Mouse (Mus musculus) gastrocnemius, postnatal 14 days (tissue): ENCODE results near the gene Pum2. TPM values are rescaled to one million over a fixed set of nuclear protein-coding genes. Genes with fewer than 3 reads are reported as not detected.
"Not testable (repeated sequence)": the region's sequence is repeated elsewhere in the genome, so short reads cannot be mapped to it uniquely, and the experiment has no call there.

Experiments
- DNase-seq: peaks from one replicate; pipeline ENCODE4 v3.0.0; 2021; ENCODE audit warnings: mixed read lengths
- intact Hi-C: fragments of 180-260 bp; cut with DNase I; formaldehyde crosslinking; loops from one replicate; pipeline ENCODE4 v1.15.1; 2025; ENCODE audit warnings: low total_unique reads
- total RNA-seq, 2 experiments: library from RNA; stranded (reverse); gene quantifications; 2 replicates each; pipeline ENCODE4 v1.2.3; 2021

Pum2 gene
- total RNA-seq, 2 experiments from 2014 or later = 63.1 to 66.7 TPM

DNA sequence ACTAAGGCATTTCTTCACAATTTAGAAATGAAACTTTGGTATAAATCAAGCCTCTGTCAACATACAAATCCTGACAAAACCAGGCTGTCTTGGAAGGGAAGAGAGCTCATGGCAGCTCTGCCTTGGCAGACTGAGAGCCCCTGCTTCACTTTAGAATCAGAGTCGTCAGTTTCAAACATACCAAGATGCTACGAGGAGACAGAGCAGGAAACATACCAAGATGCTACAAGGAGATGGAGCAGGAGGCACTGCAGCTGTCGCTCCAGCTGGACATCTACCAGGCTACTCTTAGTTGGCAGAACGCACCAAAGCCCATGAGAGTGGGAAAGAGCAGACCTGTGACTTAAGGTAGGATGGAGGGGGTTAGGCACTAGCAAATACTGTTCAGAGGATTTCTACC, 11.2 kb upstream of the Pum2 start:
- intact Hi-C loops = no loop called here

GRCm38 (mm10) chr12:8667473-8668255, 6.3 kb upstream of the Pum2 start:
- no peak for DNase-seq
- intact Hi-C loops = no loop called here

More for the DNA sequence above, 11.2 kb upstream of the Pum2 start:
- DNase-seq = no peak

DNA sequence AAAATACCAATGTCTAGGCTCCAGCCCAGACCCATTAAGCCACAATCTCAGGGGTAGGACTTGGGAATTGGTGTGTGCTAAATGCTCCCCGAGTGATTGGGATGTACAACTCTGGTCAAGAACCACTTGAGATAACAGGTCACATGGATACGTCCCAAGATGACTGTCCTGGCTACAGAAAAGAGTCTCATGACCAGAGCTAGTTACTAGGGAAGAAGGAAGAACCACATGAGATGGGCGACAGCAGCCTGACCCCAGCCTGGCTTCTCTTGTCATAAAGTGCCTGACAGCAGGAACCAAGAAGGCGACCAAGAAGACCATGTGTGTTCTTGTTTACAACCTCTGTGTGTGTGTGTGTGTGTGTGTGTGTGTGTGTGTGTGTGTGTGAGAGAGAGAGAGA, 4.5 kb upstream of the Pum2 start:
- intact Hi-C loops = no loop called here
- no peak for DNase-seq

- no peak for DNase-seq
- intact Hi-C loops = no loop called here
Measured at GRCm38 (mm10) chr12:8669846-8670245, 4.1 kb upstream of the Pum2 start.

GRCm38 (mm10) chr12:8673121-8673973, 587 bp upstream of the Pum2 start:
- DNase-seq = no peak
- intact Hi-C loops = no loop called here

GRCm38 (mm10) chr12:8674377-8674864, 487 bp downstream of the Pum2 start:
- intact Hi-C loops = no loop called here
- DNase-seq = peak; percentile 55

DNA sequence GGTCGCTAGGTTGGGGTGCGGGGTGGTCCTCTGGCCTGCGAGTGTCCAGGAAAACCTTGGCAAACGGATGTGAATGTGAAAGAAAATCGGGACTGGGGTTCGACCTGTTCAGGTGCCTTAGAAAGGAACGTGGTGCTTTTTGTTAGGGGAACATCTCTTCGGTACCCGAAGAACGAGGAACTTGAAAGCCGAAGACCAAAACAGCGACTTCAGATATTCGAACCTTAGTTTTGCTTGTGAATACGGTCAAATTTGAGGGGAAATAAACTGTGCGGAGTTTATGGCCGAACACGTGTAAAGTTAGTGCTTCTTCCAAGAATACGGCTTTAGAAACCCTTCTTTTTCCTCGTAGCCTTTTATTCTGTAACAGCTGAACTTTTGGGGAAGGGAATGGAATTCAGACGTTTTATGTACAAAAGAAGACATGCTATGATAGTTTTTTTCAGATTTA, 982 bp downstream of the Pum2 start:
- no peak for DNase-seq
- intact Hi-C loops = no loop called here

GRCm38 (mm10) chr12:8675361-8675760, 1.4 kb downstream of the Pum2 start:
- intact Hi-C loops = no loop called here
- DNase-seq = no peak

DNA sequence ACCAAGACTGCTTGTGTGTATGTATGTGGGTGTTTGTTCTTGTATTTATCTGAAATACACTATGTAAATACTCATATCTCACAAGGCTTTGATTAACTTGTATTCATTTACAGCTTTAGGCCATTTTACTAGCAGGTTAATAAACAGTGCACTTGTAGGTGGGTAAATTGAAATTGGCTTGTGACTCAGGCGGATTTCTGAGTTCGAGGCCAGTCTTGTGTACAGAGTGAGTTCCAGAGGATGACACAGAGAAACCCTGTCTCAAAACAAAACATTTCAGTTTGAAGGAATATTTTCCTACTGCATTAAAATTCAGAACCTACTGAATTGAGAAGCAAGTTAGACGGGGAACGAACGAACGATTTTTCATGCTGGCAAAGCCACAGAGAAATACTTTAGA, 2.4 kb downstream of the Pum2 start:
- intact Hi-C loops = no loop called here
- DNase-seq = no peak

DNA sequence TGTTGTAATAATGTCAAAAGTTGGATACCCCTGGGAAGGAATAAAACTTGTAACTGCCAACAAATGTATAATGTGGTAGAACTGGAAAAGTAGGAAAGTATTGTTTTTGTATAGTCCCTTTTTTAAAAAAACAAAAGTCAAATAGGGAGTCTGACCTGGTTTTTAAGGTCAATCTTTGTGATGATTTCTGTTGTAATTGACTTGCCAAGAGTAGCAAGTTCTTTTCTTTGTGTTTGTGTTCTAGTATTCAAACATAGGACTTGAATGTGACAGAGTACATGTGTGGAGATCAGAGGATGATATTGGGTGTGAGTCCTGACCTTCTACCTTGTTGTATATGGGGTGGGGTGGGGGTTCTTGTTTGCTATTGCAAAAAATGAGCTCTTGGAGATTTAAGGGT, 4.0 kb downstream of the Pum2 start:
- intact Hi-C loops = no loop called here
- DNase-seq = no peak

GRCm38 (mm10) chr12:8684200-8684599, 10.3 kb downstream of the Pum2 start:
- intact Hi-C loops = no loop called here
- no peak for DNase-seq

DNA sequence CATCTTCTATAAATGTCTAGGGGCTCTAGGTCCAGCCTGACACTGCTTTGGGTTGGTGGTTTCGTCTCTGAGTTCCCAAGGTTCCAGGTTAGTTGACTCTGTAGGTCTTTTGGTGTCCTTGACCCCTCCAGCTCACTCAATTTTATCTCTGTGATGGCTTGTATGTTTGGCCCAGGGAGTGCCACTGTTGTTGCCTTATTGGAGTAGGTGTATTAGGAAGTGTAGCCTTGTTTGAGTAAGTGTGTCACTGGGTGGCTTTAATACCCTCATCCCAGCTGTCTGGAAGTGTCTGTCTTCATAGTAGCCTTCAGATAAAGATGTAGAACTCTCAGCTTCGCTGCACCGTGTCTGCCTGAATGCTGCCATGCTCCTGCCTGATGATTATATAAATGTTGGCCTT, 11.1 kb downstream of the Pum2 start:
- DNase-seq = no peak
- intact Hi-C loops = no loop called here

- DNase-seq, intact Hi-C loops: not testable (repeated sequence)
Measured at GRCm38 (mm10) chr12:8689882-8690281, 15.9 kb downstream of the Pum2 start.

DNA sequence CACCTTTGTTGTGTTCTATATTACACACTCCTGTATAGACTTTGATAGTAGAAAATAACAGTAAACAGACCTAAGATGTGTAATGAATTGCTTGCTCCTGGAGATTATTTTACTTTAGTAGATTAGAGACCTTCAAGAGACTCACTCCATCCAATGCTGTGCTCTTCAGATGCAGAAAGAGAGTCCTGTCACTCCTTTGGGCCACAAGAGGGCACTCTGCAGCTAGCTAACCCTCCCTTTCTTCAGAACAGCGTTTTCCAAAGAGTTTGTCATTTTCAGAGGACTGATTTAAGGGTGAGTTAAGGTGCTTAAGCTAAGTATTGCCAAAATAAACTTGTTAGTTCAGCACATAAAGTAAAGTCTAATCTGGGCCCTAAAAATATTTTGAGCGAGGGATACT, 25.0 kb downstream of the Pum2 start:
- intact Hi-C loops = loop anchor here (5.0 kb wide), 1 partner anchor 188 kb away; no protein-coding TSS in a partner anchor
- DNase-seq = peak; percentile 17

DNA sequence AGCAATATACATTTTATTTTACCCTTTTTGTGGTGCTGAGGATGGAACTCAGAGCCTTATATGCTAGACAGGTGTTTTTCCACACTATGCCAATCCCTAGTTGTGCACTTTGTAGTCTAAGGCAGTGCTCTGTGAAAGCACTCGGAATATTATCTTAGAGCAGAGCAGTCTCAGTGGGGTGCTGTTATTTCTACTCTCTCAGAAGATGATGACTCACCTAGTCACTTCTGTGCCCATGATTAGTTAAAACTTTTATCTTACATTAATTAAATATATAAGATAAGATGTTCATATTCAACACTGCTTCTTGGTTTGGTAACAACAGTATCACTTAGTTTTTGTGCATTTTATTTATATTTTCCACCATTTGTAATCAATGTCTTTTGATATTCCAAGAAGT, 30.1 kb downstream of the Pum2 start:
- intact Hi-C loops = no loop called here

GRCm38 (mm10) chr12:8708876-8709275, 34.9 kb downstream of the Pum2 start:
- intact Hi-C loops = no loop called here
- no peak for DNase-seq

More for the DNA sequence above, 30.1 kb downstream of the Pum2 start:
- no peak for DNase-seq

- intact Hi-C loops = no loop called here
- DNase-seq = no peak
Measured at GRCm38 (mm10) chr12:8712665-8713064, 38.7 kb downstream of the Pum2 start.

GRCm38 (mm10) chr12:8716093-8716492, 42.2 kb downstream of the Pum2 start:
- DNase-seq = no peak
- intact Hi-C loops = no loop called here

- intact Hi-C loops = no loop called here
- no peak for DNase-seq
Measured at GRCm38 (mm10) chr12:8726890-8727289, 53.0 kb downstream of the Pum2 start.

- intact Hi-C loops = no loop called here
- peak; percentile 33 for DNase-seq
Measured at GRCm38 (mm10) chr12:8728739-8729138, 54.8 kb downstream of the Pum2 start.
